Mouse (Mus musculus) testis, postnatal 14 days (tissue): ENCODE measurements at regions not wholly inside any gene's neighbourhood (a gene's known extent, or its start where the extent isn't known, plus 50 kb on each side); places are given as distances from the start of the nearest gene placed in this dataset.
A peak's percentile ranks its signal among the peaks of the same experiment; 100 is the strongest.
"Not testable (repeated sequence)": the region's sequence is repeated elsewhere in the genome, so short reads cannot be mapped to it uniquely, and the experiment has no call there.

Experiments
- DNase-seq: peaks from one replicate; pipeline ENCODE4 v3.0.0; 2021; ENCODE audit warnings: low spot score

GRCm38 (mm10) chr8:20436956-20437355, 73.9 kb upstream of the Gm15319 start:
- DNase-seq = peak; percentile 44

GRCm38 (mm10) chr8:20433236-20433635, 70.2 kb upstream of the Gm15319 start:
- DNase-seq = peak; percentile 4

GRCm38 (mm10) chr8:20429469-20429868, 66.5 kb upstream of the Gm15319 start:
- not testable (repeated sequence) for DNase-seq

GRCm38 (mm10) chr8:20424903-20425222, 61.9 kb upstream of the Gm15319 start:
- DNase-seq = not testable (repeated sequence)

GRCm38 (mm10) chr8:20424104-20424902, 61.3 kb upstream of the Gm15319 start:
- peak; percentile 94 for DNase-seq

GRCm38 (mm10) chr8:20420807-20421206, 57.8 kb upstream of the Gm15319 start:
- not testable (repeated sequence) for DNase-seq
